Mouse (Mus musculus): ENCODE results near the gene Hand1.
"Not testable (repeated sequence)": the region's sequence is repeated elsewhere in the genome, so short reads cannot be mapped to it uniquely, and the experiment has no call there.

Hand1 gene

GRCm38 (mm10) chr11:57832552-57833201 lies at the start of gene Hand1:
Gene Hand1 (minus strand): TSS chr11:57832818.
- no peak for DNase-seq (ENCODE audit: low spot score)

GRCm38 (mm10) chr11:57876157-57876556 lies 43.5 kb upstream of the Hand1 start:
- no peak for DNase-seq (ENCODE audit: low spot score)

GRCm38 (mm10) chr11:57873014-57873413 lies 40.4 kb upstream of the Hand1 start:
- DNase-seq (ENCODE audit: low spot score), result no peak

GRCm38 (mm10) chr11:57868753-57869460 lies 36.3 kb upstream of the Hand1 start:
- DNase-seq (ENCODE audit: low spot score), result no peak

GRCm38 (mm10) chr11:57866466-57866865 lies 33.8 kb upstream of the Hand1 start:
- DNase-seq (ENCODE audit: low spot score), result no peak

GRCm38 (mm10) chr11:57864577-57864976 lies 32.0 kb upstream of the Hand1 start:
- no peak for DNase-seq (ENCODE audit: low spot score)

GRCm38 (mm10) chr11:57862088-57862487 lies 29.5 kb upstream of the Hand1 start:
- DNase-seq (ENCODE audit: low spot score), result no peak

- no peak for DNase-seq (ENCODE audit: low spot score)
These were observed 25.1 kb upstream of the Hand1 start for GRCm38 (mm10) chr11:57857709-57858108.

- no peak for DNase-seq (ENCODE audit: low spot score)
These were observed 21.0 kb upstream of the Hand1 start for GRCm38 (mm10) chr11:57853571-57853970.

- no peak for DNase-seq (ENCODE audit: low spot score)
These were observed 18.3 kb upstream of the Hand1 start for GRCm38 (mm10) chr11:57850931-57851330.

GRCm38 (mm10) chr11:57850298-57850697 lies 17.7 kb upstream of the Hand1 start:
- DNase-seq (ENCODE audit: low spot score), result no peak

- no peak for DNase-seq (ENCODE audit: low spot score)
These were observed 14.8 kb upstream of the Hand1 start for GRCm38 (mm10) chr11:57847396-57847795.

- DNase-seq (ENCODE audit: low spot score), result not testable (repeated sequence)
These were observed 14.1 kb upstream of the Hand1 start for GRCm38 (mm10) chr11:57846421-57847363.

- no peak for DNase-seq (ENCODE audit: low spot score)
These were observed 8.8 kb upstream of the Hand1 start for GRCm38 (mm10) chr11:57841391-57841790.

GRCm38 (mm10) chr11:57840986-57841385 lies 8.4 kb upstream of the Hand1 start:
- no peak for DNase-seq (ENCODE audit: low spot score)

GRCm38 (mm10) chr11:57837861-57838680 lies 5.5 kb upstream of the Hand1 start:
- no peak for DNase-seq (ENCODE audit: low spot score)

GRCm38 (mm10) chr11:57836872-57837680 lies 4.5 kb upstream of the Hand1 start:
- no peak for DNase-seq (ENCODE audit: low spot score)

- no peak for DNase-seq (ENCODE audit: low spot score)
These were observed 3.8 kb upstream of the Hand1 start for GRCm38 (mm10) chr11:57836401-57836800.

GRCm38 (mm10) chr11:57835931-57836330 lies 3.3 kb upstream of the Hand1 start:
- no peak for DNase-seq (ENCODE audit: low spot score)

- no peak for DNase-seq (ENCODE audit: low spot score)
These were observed 2.7 kb upstream of the Hand1 start for GRCm38 (mm10) chr11:57835331-57835730.

- DNase-seq (ENCODE audit: low spot score), result no peak
These were observed 1.4 kb upstream of the Hand1 start for GRCm38 (mm10) chr11:57834031-57834430.
